Mouse (Mus musculus) heart, postnatal 0 days (tissue): ENCODE data around the gene Ints6.

ENCODE experiments used
- CTCF ChIP-seq: IDR thresholded peaks from 2 replicates; pipeline ENCODE4 v1.5.1; 2016; ENCODE audit warnings: antibody characterized with exemption, control low read depth, low read depth
- EP300 ChIP-seq: IDR thresholded peaks from 2 replicates; pipeline ENCODE4 v1.6.1; 2016; ENCODE audit warnings: antibody characterized with exemption, low read depth

DNA sequence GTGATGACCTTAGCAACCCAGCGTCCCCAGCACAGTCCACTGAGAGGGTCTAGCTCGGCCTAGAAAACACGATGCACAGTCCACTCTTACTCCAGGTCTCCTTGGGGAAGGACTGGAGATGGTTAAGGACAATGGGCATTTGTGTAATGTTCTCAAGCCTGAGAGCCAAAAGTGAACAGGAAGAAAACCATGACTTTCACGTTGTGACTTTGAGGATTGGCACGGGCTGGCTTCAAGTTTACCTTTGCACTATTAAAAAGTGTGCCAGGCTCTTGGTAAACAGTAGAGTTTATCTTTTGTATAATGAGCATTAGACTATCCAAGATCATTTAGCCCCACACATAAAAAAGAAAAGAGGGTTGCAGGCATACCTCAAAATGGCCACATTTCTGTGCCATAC is 22.0 kb upstream of the Ints6 start:
- TF ChIP-seq EP300 (no peak), CTCF (no peak)
